Mouse (Mus musculus) bone marrow, adult 2 months (tissue): ENCODE data around the gene Dnaaf5.

ENCODE experiments used
- CTCF ChIP-seq: fragments of 200-500 bp; IDR thresholded peaks from 2 replicates; pipeline ENCODE4 v1.5.1; 2011; ENCODE audit warnings: low read length, control low read depth; ENCODE audit not compliant: control insufficient read depth, insufficient read depth
- POLR2A ChIP-seq: fragments of 200-500 bp; IDR thresholded peaks from 2 replicates; pipeline ENCODE4 v1.6.1; 2011; ENCODE audit warnings: low read depth, mild to moderate bottlenecking, control low read depth, low read length, borderline replicate concordance; ENCODE audit not compliant: control insufficient read depth

DNA sequence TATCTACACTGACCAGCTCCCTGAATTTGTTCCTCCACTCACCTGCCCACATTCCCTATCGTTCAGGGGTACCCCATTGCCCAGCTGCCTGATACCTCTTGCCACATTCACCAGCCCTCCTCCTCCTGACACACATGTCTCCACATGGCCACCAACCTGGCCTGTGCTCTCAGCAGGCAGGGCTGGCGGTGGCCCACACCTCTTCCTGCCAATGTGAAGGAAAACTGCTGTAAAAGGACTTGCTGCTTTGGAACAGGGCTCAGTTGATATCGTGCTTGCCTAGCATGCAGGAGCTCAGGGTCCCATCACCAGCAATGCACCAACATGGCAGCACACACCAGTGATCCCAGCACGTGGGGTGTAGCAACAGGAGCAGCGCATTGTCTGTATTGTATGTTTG, 19.7 kb upstream of the Dnaaf5 start:
- no peak for TF ChIP-seq CTCF
- no peak for TF ChIP-seq POLR2A
